Mouse (Mus musculus) liver, adult 2 months (tissue): ENCODE measurements at regions not wholly inside any gene's neighbourhood (a gene's known extent, or its start where the extent isn't known, plus 50 kb on each side); places are given as distances from the start of the nearest gene placed in this dataset.

ENCODE experiments used
- DNase-seq: peaks from one replicate; pipeline ENCODE4 v3.0.0-alpha.2; 2011; ENCODE audit warnings: low read depth, low spot score; ENCODE audit errors: extremely low read depth
- H3K27ac ChIP-seq: fragments of 200-500 bp; replicated peaks from 2 replicates; pipeline ENCODE4 v1.5.1; 2012; ENCODE audit warnings: low read depth, mild to moderate bottlenecking, control low read depth, inconsistent platforms, low read length; ENCODE audit not compliant: insufficient read depth
- H3K27me3 ChIP-seq: fragments of 200-500 bp; 2 replicates; pipeline ENCODE4 v1.6.1; 2012; ENCODE audit warnings: mild to moderate bottlenecking, moderate library complexity, low read length, inconsistent platforms; ENCODE audit not compliant: control insufficient read depth, insufficient read depth
- H3K36me3 ChIP-seq: fragments of 200-500 bp; 2 replicates; pipeline ENCODE4 v1.6.1; 2012; ENCODE audit warnings: low read length, inconsistent platforms; ENCODE audit not compliant: control insufficient read depth, insufficient read depth
- H3K4me1 ChIP-seq: fragments of 200-500 bp; 2 replicates; pipeline ENCODE4 v1.6.1; 2011; ENCODE audit warnings: low read length; ENCODE audit not compliant: control insufficient read depth, insufficient read depth
- H3K4me3 ChIP-seq: fragments of 200-500 bp; 2 replicates; pipeline ENCODE4 v1.5.1; 2011; ENCODE audit warnings: low read depth, mild to moderate bottlenecking, control low read depth, low read length, moderate library complexity; ENCODE audit not compliant: insufficient read depth
- H3K79me2 ChIP-seq: fragments of 200-500 bp; 2 replicates; pipeline ENCODE4 v1.6.1; 2012; ENCODE audit warnings: inconsistent platforms, mild to moderate bottlenecking, low read length, moderate library complexity; ENCODE audit not compliant: control insufficient read depth, insufficient read depth
- H3K9ac ChIP-seq: fragments of 200-500 bp; 2 replicates; pipeline ENCODE4 v1.6.1; 2012; ENCODE audit warnings: low read depth, mild to moderate bottlenecking, control low read depth, inconsistent platforms, low read length
- CTCF ChIP-seq: fragments of 200-500 bp; IDR thresholded peaks from 2 replicates; pipeline ENCODE4 v1.5.1; 2011; ENCODE audit warnings: low read depth, low read length, control low read depth
- POLR2A ChIP-seq: fragments of 200-500 bp; IDR thresholded peaks from 2 replicates; pipeline ENCODE4 v1.6.1; 2011; ENCODE audit warnings: low read length, control low read depth; ENCODE audit not compliant: insufficient read depth; ENCODE audit errors: extremely low read depth
- WGBS: fragments of 180-500 bp; shearing (Covaris S2); methylation state at CpG from one replicate; pipeline ENCODE4 v1.1.7; 2018; 5-methylcytosine and 5-hydroxymethylcytosine counted together

GRCm38 (mm10) chr13:31101051-31101450 is 127.0 kb downstream of the Gm5447 start:
- H3K9ac ChIP-seq, result no peak overlapping the region
- WGBS, result 78% methylated on average over 2 of the region's 2 CpGs
- H3K4me3 ChIP-seq, result no peak overlapping the region
- H3K27me3 ChIP-seq, result no peaks in the 10 kb centered on the region
- H3K4me1 ChIP-seq, result no peaks in the 10 kb centered on the region
- H3K36me3 ChIP-seq, result no peaks in the 10 kb centered on the region
- TF ChIP-seq POLR2A, result no peak
- TF ChIP-seq CTCF, result no peak
- no peaks in the 10 kb centered on the region for H3K79me2 ChIP-seq
- H3K27ac ChIP-seq, result no peak overlapping the region
- no peak for DNase-seq

GRCm38 (mm10) chr13:31107434-31107833 is 133.4 kb downstream of the Gm5447 start:
- H3K27me3 ChIP-seq, result no peaks in the 10 kb centered on the region
- H3K9ac ChIP-seq, result no peak overlapping the region
- H3K4me1 ChIP-seq, result no peaks in the 10 kb centered on the region
- 90% methylated on average over 2 of the region's 2 CpGs for WGBS
- H3K79me2 ChIP-seq, result no peaks in the 10 kb centered on the region
- H3K36me3 ChIP-seq, result no peaks in the 10 kb centered on the region
- no peak overlapping the region for H3K27ac ChIP-seq
- H3K4me3 ChIP-seq, result no peak overlapping the region
- TF ChIP-seq POLR2A (no peak), CTCF (no peak)
- DNase-seq, result no peak

- H3K9ac ChIP-seq, result no peak overlapping the region
- DNase-seq, result no peak
- H3K79me2 ChIP-seq, result no peaks in the 10 kb centered on the region
- no peak for TF ChIP-seq CTCF
- TF ChIP-seq POLR2A, result no peak
- H3K4me1 ChIP-seq, result no peaks in the 10 kb centered on the region
- H3K27me3 ChIP-seq, result no peaks in the 10 kb centered on the region
- WGBS, result 78% methylated on average over 2 of the region's 2 CpGs
- no peak overlapping the region for H3K27ac ChIP-seq
- H3K36me3 ChIP-seq, result no peaks in the 10 kb centered on the region
- H3K4me3 ChIP-seq, result no peak overlapping the region
These were observed 135.2 kb downstream of the Gm5447 start for GRCm38 (mm10) chr13:31109231-31109630.

GRCm38 (mm10) chr13:31122689-31123088 is 148.7 kb downstream of the Gm5447 start:
- TF ChIP-seq CTCF (no peak), POLR2A (no peak)
- H3K27ac ChIP-seq, result no peak overlapping the region
- H3K4me1 ChIP-seq, result no peaks in the 10 kb centered on the region
- WGBS, result 67% methylated on average over 2 of the region's 2 CpGs
- H3K4me3 ChIP-seq, result no peak overlapping the region
- H3K36me3 ChIP-seq, result no peaks in the 10 kb centered on the region
- no peak overlapping the region for H3K9ac ChIP-seq
- H3K27me3 ChIP-seq, result no peaks in the 10 kb centered on the region
- H3K79me2 ChIP-seq, result no peaks in the 10 kb centered on the region
- no peak for DNase-seq

GRCm38 (mm10) chr13:31124547-31125216 is 150.7 kb downstream of the Gm5447 start:
- Histone ChIP-seq H3K4me3 (no peak overlapping the region), H3K27me3 (no peaks in the 10 kb centered on the region), H3K27ac (no peak overlapping the region), H3K36me3 (no peaks in the 10 kb centered on the region), H3K4me1 (no peaks in the 10 kb centered on the region), H3K79me2 (no peaks in the 10 kb centered on the region), H3K9ac (no peak overlapping the region)
- DNase-seq, result no peak
- TF ChIP-seq CTCF (no peak), POLR2A (no peak)
- WGBS, result 87% methylated on average over 4 of the region's 4 CpGs

- Histone ChIP-seq H3K9ac (no peak overlapping the region), H3K4me1 (no peaks in the 10 kb centered on the region), H3K4me3 (no peak overlapping the region), H3K27me3 (no peaks in the 10 kb centered on the region), H3K79me2 (no peaks in the 10 kb centered on the region), H3K27ac (no peak overlapping the region), H3K36me3 (no peaks in the 10 kb centered on the region)
- TF ChIP-seq POLR2A (no peak), CTCF (no peak)
- DNase-seq, result no peak
- WGBS, result 89% methylated on average over 5 of the region's 5 CpGs
These were observed 158.5 kb downstream of the Gm5447 start for GRCm38 (mm10) chr13:31132501-31132900.
